Mouse (Mus musculus) ES-Bruce4 (cell line): Measurements from ENCODE around the gene Jup. TPM values are rescaled to one million over a fixed set of nuclear protein-coding genes. Genes with fewer than 3 reads are reported as not detected.
A peak's percentile ranks its signal among the peaks of the same experiment; 100 is the strongest.
"Not testable (repeated sequence)": the region's sequence is repeated elsewhere in the genome, so short reads cannot be mapped to it uniquely, and the experiment has no call there.

Source experiments
- H3K27ac ChIP-seq: 2 replicates; pipeline ENCODE4 v1.5.1; 2012; ENCODE audit warnings: low read length, inconsistent platforms; ENCODE audit not compliant: insufficient read depth
- H3K27me3 ChIP-seq: 2 replicates; pipeline ENCODE4 v1.6.1; 2012; ENCODE audit warnings: mild to moderate bottlenecking, low read length, inconsistent platforms; ENCODE audit not compliant: control insufficient read depth, poor library complexity, insufficient read depth, severe bottlenecking
- H3K36me3 ChIP-seq: 2 replicates; pipeline ENCODE4 v1.6.1; 2012; ENCODE audit warnings: inconsistent platforms, mild to moderate bottlenecking, low read length, moderate library complexity; ENCODE audit not compliant: control insufficient read depth, poor library complexity, insufficient read depth, severe bottlenecking
- H3K4me1 ChIP-seq: one replicate; pipeline ENCODE4 v1.8.1; 2011; ENCODE audit warnings: low read length; ENCODE audit not compliant: control insufficient read depth, insufficient read depth
- H3K4me3 ChIP-seq: 2 replicates; pipeline ENCODE4 v1.5.1; 2011; ENCODE audit warnings: low read depth, mild to moderate bottlenecking, low read length
- H3K9ac ChIP-seq: 2 replicates; pipeline ENCODE4 v1.6.1; 2012; ENCODE audit warnings: low read depth, mild to moderate bottlenecking, inconsistent platforms; ENCODE audit not compliant: poor library complexity, severe bottlenecking
- H3K9me3 ChIP-seq: replicated peaks from 2 replicates; pipeline ENCODE4 v1.6.1; 2012; ENCODE audit warnings: mild to moderate bottlenecking, low read length, inconsistent platforms; ENCODE audit not compliant: control insufficient read depth, poor library complexity, insufficient read depth, severe bottlenecking
- CTCF ChIP-seq: IDR thresholded peaks from one replicate; pipeline ENCODE4 v1.8.1; 2011; ENCODE audit warnings: low read depth, low read length
- EP300 ChIP-seq: IDR thresholded peaks from 2 replicates; pipeline ENCODE4 v1.6.1; 2011; ENCODE audit warnings: low read depth, low read length; ENCODE audit not compliant: insufficient read depth
- POLR2A ChIP-seq: IDR thresholded peaks from one replicate; pipeline ENCODE4 v1.8.1; 2011; ENCODE audit warnings: low read length; ENCODE audit not compliant: insufficient read depth
- polyA plus RNA-seq: library from polyadenylated mRNA; stranded (reverse); fragments of >200 nt; gene quantifications from 2 replicates; pipeline ENCODE4 v1.2.4, GENCODE M21; 2011; ENCODE audit warnings: low read depth; ENCODE audit not compliant: missing spikeins, insufficient read depth, insufficient read length

Gene Jup
- polyA plus RNA-seq, 1 experiment: 171 TPM

- H3K9me3 ChIP-seq: no peaks in the 10 kb centered on the region
Measured at GRCm38 (mm10) chr11:100371981-100372558, 25.5 kb downstream of the Jup start.

GRCm38 (mm10) chr11:100369822-100370221 is 27.7 kb downstream of the Jup start:
- H3K4me3 ChIP-seq: no peak overlapping the region
- TF ChIP-seq EP300 (no peak), CTCF (no peak), POLR2A (no peak)
- H3K4me1 ChIP-seq: peaks cover 4% of the 10 kb centered on the region
- no peak overlapping the region for H3K27ac ChIP-seq
- H3K9ac ChIP-seq: no peak overlapping the region
- H3K27me3 ChIP-seq: no peaks in the 10 kb centered on the region
- no peaks in the 10 kb centered on the region for H3K9me3 ChIP-seq
- peaks cover 20% of the 10 kb centered on the region; the same call in 1 of the 2 replicates for H3K36me3 ChIP-seq

More at GRCm38 (mm10) chr11:100371981-100372558, 25.5 kb downstream of the Jup start:
- no peak overlapping the region for H3K27ac ChIP-seq
- H3K36me3 ChIP-seq: peaks cover 21% of the 10 kb centered on the region; the same call in 1 of the 2 replicates
- no peak overlapping the region for H3K9ac ChIP-seq
- H3K4me3 ChIP-seq: no peak overlapping the region
- no peaks in the 10 kb centered on the region for H3K27me3 ChIP-seq
- H3K4me1 ChIP-seq: peaks cover 2% of the 10 kb centered on the region
- TF ChIP-seq EP300: no peak
- no peak for TF ChIP-seq CTCF
- TF ChIP-seq POLR2A: no peak

- no peaks in the 10 kb centered on the region for H3K9me3 ChIP-seq
- H3K36me3 ChIP-seq: peaks cover 19% of the 10 kb centered on the region; the same call in 1 of the 2 replicates
- peaks cover 4% of the 10 kb centered on the region for H3K4me1 ChIP-seq
- no peak overlapping the region for H3K4me3 ChIP-seq
- H3K27me3 ChIP-seq: no peaks in the 10 kb centered on the region
- TF ChIP-seq CTCF (no peak), EP300 (no peak), POLR2A (no peak)
- H3K9ac ChIP-seq: no peak overlapping the region
- H3K27ac ChIP-seq: 0 out of 2 replicates have a peak overlapping the region, but pooled peaks have one; percentile 14
Measured at GRCm38 (mm10) chr11:100369145-100369544, 28.4 kb downstream of the Jup start.

- Histone ChIP-seq H3K36me3 (no peaks in the 10 kb centered on the region), H3K9me3 (no peaks in the 10 kb centered on the region), H3K4me1 (peaks cover 2% of the 10 kb centered on the region), H3K27ac (no peak overlapping the region), H3K4me3 (no peak overlapping the region), H3K9ac (no peak overlapping the region), H3K27me3 (no peaks in the 10 kb centered on the region)
- TF ChIP-seq CTCF (peak; percentile 91), POLR2A (no peak)
Measured at GRCm38 (mm10) chr11:100362979-100363562, 34.5 kb downstream of the Jup start.

GRCm38 (mm10) chr11:100362209-100362978 is 35.2 kb downstream of the Jup start:
- TF ChIP-seq CTCF (peak; percentile 85), EP300 (no peak), POLR2A (no peak)

GRCm38 (mm10) chr11:100361059-100361458 is 36.5 kb downstream of the Jup start:
- H3K4me1 ChIP-seq, H3K9me3 ChIP-seq, H3K9ac ChIP-seq, H3K36me3 ChIP-seq, H3K27ac ChIP-seq, H3K4me3 ChIP-seq, H3K27me3 ChIP-seq: not testable (repeated sequence)

More at GRCm38 (mm10) chr11:100362209-100362978, 35.2 kb downstream of the Jup start:
- H3K9ac ChIP-seq: no peak overlapping the region
- no peak overlapping the region for H3K27ac ChIP-seq
- no peaks in the 10 kb centered on the region for H3K9me3 ChIP-seq
- no peak overlapping the region for H3K4me3 ChIP-seq
- H3K27me3 ChIP-seq: no peaks in the 10 kb centered on the region
- H3K36me3 ChIP-seq: no peaks in the 10 kb centered on the region
- peaks cover 2% of the 10 kb centered on the region for H3K4me1 ChIP-seq
